ENCODE assay signal across 8 mouse cellular contexts in genomic region chr8:105346611-105347427, GRCm38 (mm10). TPM values are rescaled to one million over a fixed set of nuclear protein-coding genes. Genes with fewer than 3 reads are reported as not detected.
DNase-seq lines count a peak whose midpoint lies in the region; ATAC-seq and TF ChIP-seq lines count a peak whose summit lies in the region.

No protein-coding gene starts in this region.

- H3K9me3 ChIP-seq in hindbrain, embryonic 15.5 days: no peaks in the 10 kb centered on the region
- no peaks in the 10 kb centered on the region for H3K9me3 ChIP-seq in limb, embryonic 14.5 days (ENCODE audit: control insufficient read depth, low read length)
- H3K9me3 ChIP-seq in midbrain, embryonic 16.5 days (replicated peaks; ENCODE audit: control insufficient read depth, low read length, poor library complexity, severe bottlenecking): no peaks in the 10 kb centered on the region

- H3K4me3 ChIP-seq in gastrocnemius, adult 2 months: peak overlapping the region; percentile 88
- H3K4me3 ChIP-seq in hindbrain, embryonic 15.5 days: peak overlapping the region; percentile 77
- peak overlapping the region; percentile 68 for H3K4me3 ChIP-seq in limb, embryonic 14.5 days (replicated peaks; ENCODE audit: low read length)
- H3K4me3 ChIP-seq in midbrain, embryonic 16.5 days (ENCODE audit: low read depth, low read length): peak overlapping the region; percentile 67

- H3K9ac ChIP-seq in hindbrain, embryonic 15.5 days: 0 out of 2 replicates have a peak overlapping the region, but pooled peaks have one; percentile 82
- H3K9ac ChIP-seq in limb, embryonic 14.5 days (ENCODE audit: low read depth, low read length, severe bottlenecking): peak overlapping the region; percentile 53
- H3K9ac ChIP-seq in midbrain, embryonic 16.5 days (ENCODE audit: low read depth, low read length): peak overlapping the region; percentile 11

- intact Hi-C loops in gastrocnemius, adult 2 months (cut with DNase I): no loop called here

- ATAC-seq in hindbrain, embryonic 15.5 days (ENCODE audit: low FRiP score, low read depth): peak; percentile 40
- ATAC-seq in limb, embryonic 14.5 days (ENCODE audit: low FRiP score, low read depth): peak; percentile 2; the same call in 1 of the 2 replicates
- peak; percentile 16 for ATAC-seq in midbrain, embryonic 16.5 days

- peak overlapping the region; percentile 94 for H3K27ac ChIP-seq in gastrocnemius, adult 2 months
- peak overlapping the region; percentile 85; the same call in 1 of the 2 replicates for H3K27ac ChIP-seq in hindbrain, embryonic 15.5 days (replicated peaks)
- peak overlapping the region; percentile 52 for H3K27ac ChIP-seq in limb, embryonic 14.5 days (replicated peaks; ENCODE audit: low read depth, low read length)
- H3K27ac ChIP-seq in midbrain, embryonic 16.5 days (ENCODE audit: low read length): no peak overlapping the region

- no peak for TF ChIP-seq POLR2A in limb, embryonic 14.5 days (IDR thresholded peaks at IDR 0.05; ENCODE audit: borderline replicate concordance, extremely low read depth, insufficient read depth, insufficient read length)

- DNase-seq in frontal cortex, postnatal 36 days (ENCODE audit: low spot score in 2 of 2): peak; percentile 39 to 42
- no peak for DNase-seq in frontal cortex, postnatal 25 days (ENCODE audit: low spot score in 2 of 2)
- DNase-seq in cerebellum, adult 9-10 months: peak; percentile 71
- peak; percentile 89 for DNase-seq in gastrocnemius, adult 2 months
- DNase-seq in limb, embryonic 14.5 days (ENCODE audit: low spot score): peak; percentile 20
- DNase-seq in urinary bladder, postnatal 14 days (ENCODE audit: low spot score): peak; percentile 81

- peaks cover 37% of the 10 kb centered on the region for H3K4me1 ChIP-seq in hindbrain, embryonic 15.5 days (replicated peaks)
- H3K4me1 ChIP-seq in limb, embryonic 14.5 days (ENCODE audit: control insufficient read depth, insufficient read depth, low read length): peaks cover 16% of the 10 kb centered on the region
- peaks cover 14% of the 10 kb centered on the region; the same call in 1 of the 2 replicates for H3K4me1 ChIP-seq in midbrain, embryonic 16.5 days (ENCODE audit: control insufficient read depth, insufficient read depth, low read length)

- no peak for TF ChIP-seq CTCF in gastrocnemius, adult 2 months (IDR thresholded peaks at IDR 0.05)

- H3K27me3 ChIP-seq in hindbrain, embryonic 15.5 days: no peaks in the 10 kb centered on the region; the same call in 1 of the 2 replicates
- no peaks in the 10 kb centered on the region for H3K27me3 ChIP-seq in limb, embryonic 14.5 days (ENCODE audit: control insufficient read depth, insufficient read depth, low read length)
- H3K27me3 ChIP-seq in midbrain, embryonic 16.5 days (ENCODE audit: control insufficient read depth, insufficient read depth, low read depth, low read length): peaks cover 12% of the 10 kb centered on the region; the same call in 1 of the 2 replicates

- H3K4me2 ChIP-seq in hindbrain, embryonic 15.5 days: peak overlapping the region; percentile 99
- peak overlapping the region; percentile 70 for H3K4me2 ChIP-seq in limb, embryonic 14.5 days (replicated peaks; ENCODE audit: low read depth, low read length, severe bottlenecking)
- peak overlapping the region; percentile 93 for H3K4me2 ChIP-seq in midbrain, embryonic 16.5 days (ENCODE audit: low read length)

- 3% methylated on average over 34 of the region's 34 CpGs for WGBS in hindbrain, embryonic 15.5 days
- 2% methylated on average over 29 of the region's 34 CpGs for WGBS in limb, embryonic 14.5 days
- under 1% methylated on average over 34 of the region's 34 CpGs for WGBS in midbrain, embryonic 16.5 days

- no peaks in the 10 kb centered on the region for H3K36me3 ChIP-seq in hindbrain, embryonic 15.5 days
- H3K36me3 ChIP-seq in limb, embryonic 14.5 days (ENCODE audit: control insufficient read depth, insufficient read depth, low read length): no peaks in the 10 kb centered on the region
- no peaks in the 10 kb centered on the region for H3K36me3 ChIP-seq in midbrain, embryonic 16.5 days (ENCODE audit: control insufficient read depth, insufficient read depth, low read length)

RNA-seq across cellular contexts. Expression of gene Fhod1, which starts 0.9 kb away (rescaled TPM):
- total RNA-seq in gastrocnemius, adult 2 months (2021): 10 to 100 TPM; 17.5 to 23.4 TPM
- polyA plus RNA-seq in hindbrain, embryonic 15.5 days (2015; fragmentation: Nextera tagmentation; extraction: Ambion mirVana): 0.69 and 0.87 TPM in 2 replicates
- polyA plus RNA-seq in limb, embryonic 14.5 days (2012; rRNA removed): 24.4 and 30.7 TPM in 2 replicates
- 2.7 and 2.8 TPM in 2 replicates for polyA plus RNA-seq in limb, embryonic 14.5 days (2014; fragmentation: Nextera tagmentation; extraction: Ambion mirVana)
- 0.49 and 1.0 TPM in 2 replicates for polyA plus RNA-seq in midbrain, embryonic 16.5 days (2015; fragmentation: Nextera tagmentation; extraction: Ambion mirVana)

RNA-seq across cellular contexts. Expression of gene Slc9a5, which starts 1.8 kb away (rescaled TPM):
- under 1 TPM; 0.45 to 0.92 TPM for total RNA-seq in gastrocnemius, adult 2 months (2021)
- 11.8 and 13.8 TPM in 2 replicates for polyA plus RNA-seq in hindbrain, embryonic 15.5 days (2015; fragmentation: Nextera tagmentation; extraction: Ambion mirVana)
- polyA plus RNA-seq in limb, embryonic 14.5 days (2012; rRNA removed): 43.5 and 58.8 TPM in 2 replicates
- polyA plus RNA-seq in limb, embryonic 14.5 days (2014; fragmentation: Nextera tagmentation; extraction: Ambion mirVana): 5.6 and 6.5 TPM in 2 replicates
- polyA plus RNA-seq in midbrain, embryonic 16.5 days (2015; fragmentation: Nextera tagmentation; extraction: Ambion mirVana): 13.3 and 15.1 TPM in 2 replicates

RNA-seq across cellular contexts. Expression of gene Tmem208, which starts 20.7 kb away (rescaled TPM):
- 10 to 100 TPM; 20.1 to 24.6 TPM for total RNA-seq in gastrocnemius, adult 2 months (2021)
- polyA plus RNA-seq in hindbrain, embryonic 15.5 days (2015; fragmentation: Nextera tagmentation; extraction: Ambion mirVana): 132 and 143 TPM in 2 replicates
- 135 and 143 TPM in 2 replicates for polyA plus RNA-seq in limb, embryonic 14.5 days (2012; rRNA removed)
- polyA plus RNA-seq in limb, embryonic 14.5 days (2014; fragmentation: Nextera tagmentation; extraction: Ambion mirVana): 126 and 135 TPM in 2 replicates
- polyA plus RNA-seq in midbrain, embryonic 16.5 days (2015; fragmentation: Nextera tagmentation; extraction: Ambion mirVana): 118 and 143 TPM in 2 replicates

RNA-seq across cellular contexts. Expression of gene Lrrc29, which starts 20.7 kb away (rescaled TPM):
- 1 to 10 TPM in 1 of 2 experiments, under 1 TPM in 1; 0.99 to 1.3 TPM for total RNA-seq in gastrocnemius, adult 2 months (2021)
- 0.80 and 0.85 TPM in 2 replicates for polyA plus RNA-seq in hindbrain, embryonic 15.5 days (2015; fragmentation: Nextera tagmentation; extraction: Ambion mirVana)
- 3.2 and 4.8 TPM in 2 replicates for polyA plus RNA-seq in limb, embryonic 14.5 days (2012; rRNA removed)
- 1.9 and 2.5 TPM in 2 replicates for polyA plus RNA-seq in limb, embryonic 14.5 days (2014; fragmentation: Nextera tagmentation; extraction: Ambion mirVana)
- 0.83 and 0.88 TPM in 2 replicates for polyA plus RNA-seq in midbrain, embryonic 16.5 days (2015; fragmentation: Nextera tagmentation; extraction: Ambion mirVana)

RNA-seq across cellular contexts. Expression of gene Plekhg4, which starts 26.3 kb away (rescaled TPM):
- not detected for total RNA-seq in gastrocnemius, adult 2 months (2021)
- 2.2 and 2.8 TPM in 2 replicates for polyA plus RNA-seq in hindbrain, embryonic 15.5 days (2015; fragmentation: Nextera tagmentation; extraction: Ambion mirVana)
- polyA plus RNA-seq in limb, embryonic 14.5 days (2012; rRNA removed): 3.9 and 5.5 TPM in 2 replicates
- polyA plus RNA-seq in limb, embryonic 14.5 days (2014; fragmentation: Nextera tagmentation; extraction: Ambion mirVana): 0.55 and 1.2 TPM in 2 replicates
- polyA plus RNA-seq in midbrain, embryonic 16.5 days (2015; fragmentation: Nextera tagmentation; extraction: Ambion mirVana): 2.4 and 2.7 TPM in 2 replicates

Comparison
In these comparisons a context has a peak if more than half of its experiments do, and no peak if none do; other contexts are left out.
1. DNase-seq: peak in frontal cortex, postnatal 36 days (2 of 2), cerebellum, adult 9-10 months (single experiment), gastrocnemius, adult 2 months (single experiment), limb, embryonic 14.5 days (single experiment) and urinary bladder, postnatal 14 days (single experiment); none in frontal cortex, postnatal 25 days (0 of 2).
2. H3K9ac ChIP-seq: peak in every context shown above with its lines; median percentile 82 in hindbrain, embryonic 15.5 days; 53 in limb, embryonic 14.5 days; 11 in midbrain, embryonic 16.5 days.
3. Peak in every context shown above with its lines, with median percentiles within 50 percentile points of each other: H3K4me3 ChIP-seq, ATAC-seq and H3K4me2 ChIP-seq.